Mouse (Mus musculus) T-helper 17 cell (primary cell): ENCODE results near the gene Taf8.
"Not testable (repeated sequence)": the region's sequence is repeated elsewhere in the genome, so short reads cannot be mapped to it uniquely, and the experiment has no call there.

Source experiments
- in situ Hi-C, 2 experiments: fragments of 300-600 bp; cut with MboI, MseI; formaldehyde crosslinking; loops; 1 replicate in 1 of 2; 2 replicates in 1 of 2; pipeline ENCODE4 v1.15.1; 2025; ENCODE audit warnings: high pct_unique_total_duplicates in 2 of 2

Taf8 gene

GRCm38 (mm10) chr17:47521551-47522258, 19.6 kb upstream of the Taf8 start:
- in situ Hi-C loops = loop anchor here in 1 of 2 experiments (10.0 kb wide), 1 partner anchor 883 kb away; the partner anchor contains the start of gene Nfya

GRCm38 (mm10) chr17:47518205-47518604, 16.1 kb upstream of the Taf8 start:
- in situ Hi-C loops = loop anchor here in 1 of 2 experiments (10.0 kb wide), 1 partner anchor 777 kb away; the partner anchor contains the start of gene Treml2

GRCm38 (mm10) chr17:47516232-47516631, 14.1 kb upstream of the Taf8 start:
- in situ Hi-C loops = loop anchor here in 1 of 2 experiments (10.0 kb wide), 1 partner anchor 779 kb away; the partner anchor contains the start of gene Treml2

GRCm38 (mm10) chr17:47515180-47515844, 13.2 kb upstream of the Taf8 start:
- in situ Hi-C loops = loop anchor here in 1 of 2 experiments (10.0 kb wide), 1 partner anchor 779 kb away; the partner anchor contains the start of gene Treml2

GRCm38 (mm10) chr17:47512956-47513775, 11.1 kb upstream of the Taf8 start:
- in situ Hi-C loops = loop anchor here (5.0 to 10.0 kb wide), 3 partner anchors 79 to 782 kb away; partner anchors contain the start of gene Treml2 (in 1 of the 2)

GRCm38 (mm10) chr17:47511111-47512020, 9.3 kb upstream of the Taf8 start:
- in situ Hi-C loops = loop anchor here (5.0 to 10.0 kb wide), 3 partner anchors 81 to 783 kb away; partner anchors contain the start of gene Treml2 (in 1 of the 2)

- in situ Hi-C loops = loop anchor here in 1 of 2 experiments (5.0 kb wide), 1 partner anchor 183 kb away; the partner anchor contains the start of genes Gm21981 and Prickle4
Measured at GRCm38 (mm10) chr17:47509031-47509705, 7.1 kb upstream of the Taf8 start.

- in situ Hi-C loops = loop anchor here in 1 of 2 experiments (5.0 kb wide), 1 partner anchor 184 kb away; the partner anchor contains the start of genes Gm21981 and Prickle4
Measured at GRCm38 (mm10) chr17:47508012-47508608, 6.0 kb upstream of the Taf8 start.

- in situ Hi-C loops = loop anchor here in 1 of 2 experiments (5.0 kb wide), 1 partner anchor 185 kb away; the partner anchor contains the start of genes Gm21981 and Prickle4
Measured at GRCm38 (mm10) chr17:47507523-47507922, 5.4 kb upstream of the Taf8 start.

- in situ Hi-C loops = loop anchor here in 1 of 2 experiments (5.0 kb wide), 1 partner anchor 186 kb away; the partner anchor contains the start of genes Gm21981 and Prickle4
Measured at GRCm38 (mm10) chr17:47506697-47507096, 4.6 kb upstream of the Taf8 start.

GRCm38 (mm10) chr17:47506042-47506441, 4.0 kb upstream of the Taf8 start:
- in situ Hi-C loops = loop anchor here in 1 of 2 experiments (5.0 kb wide), 1 partner anchor 186 kb away; the partner anchor contains the start of genes Gm21981 and Prickle4

- in situ Hi-C loops = loop anchor here in 1 of 2 experiments (5.0 kb wide), 1 partner anchor 187 kb away; the partner anchor contains the start of genes Gm21981 and Prickle4
Measured at GRCm38 (mm10) chr17:47505566-47505965, 3.5 kb upstream of the Taf8 start.

GRCm38 (mm10) chr17:47504941-47505346, 2.9 kb upstream of the Taf8 start, which contains the start of gene Ccnd3:
Gene Ccnd3 (plus strand): TSS chr17:47505051.
- in situ Hi-C loops = loop anchor here in 1 of 2 experiments (5.0 kb wide), 1 partner anchor 187 kb away; the partner anchor contains the start of genes Gm21981 and Prickle4

- in situ Hi-C loops = no loop called here
Measured at GRCm38 (mm10) chr17:47504228-47504627, 2.1 kb upstream of the Taf8 start.

- in situ Hi-C loops = no loop called here
Measured at GRCm38 (mm10) chr17:47503689-47504088, 1.6 kb upstream of the Taf8 start.

GRCm38 (mm10) chr17:47502707-47503045, 584 bp upstream of the Taf8 start:
- in situ Hi-C loops = not testable (repeated sequence)

GRCm38 (mm10) chr17:47501531-47501930, 561 bp downstream of the Taf8 start:
- in situ Hi-C loops = no loop called here

- in situ Hi-C loops = loop anchor here in 1 of 2 experiments (10.0 kb wide), 1 partner anchor 839 kb away; the partner anchor contains the start of gene Cul7
Measured at GRCm38 (mm10) chr17:47494132-47494531, 8.0 kb downstream of the Taf8 start.
